Mouse (Mus musculus) liver, embryonic 14.5 days (tissue): Measurements from ENCODE around the gene Ptk7. TPM values are rescaled to one million over a fixed set of nuclear protein-coding genes. Genes with fewer than 3 reads are reported as not detected.

Experiments used
- ATAC-seq: fragments of 200-750 bp; cut with Nextera tagmentation; 2 replicates; pipeline ENCODE4 v1.8.0; 2017; ENCODE audit warnings: moderate number of reproducible peaks, mild to moderate bottlenecking, moderate library complexity; ENCODE audit not compliant: insufficient read depth
- DNase-seq, 3 experiments: peaks; one replicate each; pipeline ENCODE4 v3.0.0-alpha.2; 2012 to 2013; ENCODE audit warnings: low read depth in 3 of 3, low spot score in 3 of 3
- H3K27ac ChIP-seq: fragments of 300-500 bp; sonication (generic); 2 replicates; pipeline ENCODE4 v1.5.1; 2014; ENCODE audit warnings: moderate library complexity, mild to moderate bottlenecking, control low read depth, inconsistent platforms
- H3K27me3 ChIP-seq: fragments of 300-500 bp; sonication (generic); 2 replicates; pipeline ENCODE4 v1.6.1; 2014; ENCODE audit warnings: mild to moderate bottlenecking, low read length, moderate library complexity; ENCODE audit not compliant: control insufficient read depth, insufficient read depth
- H3K36me3 ChIP-seq: fragments of 300-500 bp; sonication (generic); replicated peaks from 2 replicates; pipeline ENCODE4 v1.6.1; 2014; ENCODE audit warnings: low read depth; ENCODE audit not compliant: control insufficient read depth, insufficient read depth
- H3K4me1 ChIP-seq, 2 experiments: fragments of 200-500 bp in 1 of 2; fragments of 300-500 bp in 1 of 2; sonication (generic) in 1 of 2; replicated peaks; 2 replicates each; pipeline ENCODE4 v1.6.1; 2012 to 2014; ENCODE audit warnings: antibody characterized with exemption in 1 of 2, inconsistent platforms in 1 of 2, low read length in 1 of 2; ENCODE audit not compliant: control insufficient read depth in 2 of 2, insufficient read depth in 2 of 2
- H3K4me2 ChIP-seq: fragments of 300-500 bp; sonication (generic); 2 replicates; pipeline ENCODE4 v1.6.1; 2014; ENCODE audit warnings: low read depth, mild to moderate bottlenecking, control low read depth, moderate library complexity
- H3K4me3 ChIP-seq, 2 experiments: fragments of 200-500 bp in 1 of 2; fragments of 300-500 bp in 1 of 2; sonication (generic) in 1 of 2; 2 replicates each; pipeline ENCODE4 v1.5.1; 2012 to 2014; ENCODE audit warnings: low read depth in 2 of 2, low read length in 2 of 2, mild to moderate bottlenecking in 2 of 2, control low read depth in 1 of 2, inconsistent platforms in 1 of 2, moderate library complexity in 1 of 2; ENCODE audit not compliant: insufficient read depth in 1 of 2
- H3K9ac ChIP-seq: fragments of 300-500 bp; sonication (generic); replicated peaks from 2 replicates; pipeline ENCODE4 v1.6.1; 2014; ENCODE audit warnings: mild to moderate bottlenecking, control low read depth, moderate library complexity
- H3K9me3 ChIP-seq: fragments of 300-500 bp; sonication (generic); 2 replicates; pipeline ENCODE4 v1.6.1; 2016; ENCODE audit warnings: low read length, mixed read lengths; ENCODE audit not compliant: control insufficient read depth
- CTCF ChIP-seq: IDR thresholded peaks from 2 replicates; pipeline ENCODE4 v1.5.1; 2016; ENCODE audit warnings: antibody characterized with exemption, low read depth, control low read depth
- EP300 ChIP-seq: IDR thresholded peaks from 2 replicates; pipeline ENCODE4 v1.6.1; 2016; ENCODE audit warnings: antibody characterized with exemption, low read depth
- WGBS: fragments of 180-500 bp; shearing (Covaris S2); extraction: QIAGEN DNeasy Blood & Tissue Kit; methylation state at CpG from one replicate; pipeline ENCODE4 v1.1.7; 2014; ENCODE audit not compliant: insufficient replicate concordance; 5-methylcytosine and 5-hydroxymethylcytosine counted together
- polyA plus RNA-seq, 2 experiments: library from polyadenylated mRNA; depleted of rRNA in 1 of 2; stranded (reverse) in 1 of 2; unstranded in 1 of 2; fragments of >200 nt; fragmentation: Nextera tagmentation in 1 of 2; extraction: Ambion mirVana in 1 of 2; gene quantifications; 2 replicates each; pipeline versions ENCODE4 v1.2.1 to v1.2.3; 2012 to 2014

Gene Ptk7
- polyA plus RNA-seq, 2 experiments: 3.0 to 3.6 TPM

DNA sequence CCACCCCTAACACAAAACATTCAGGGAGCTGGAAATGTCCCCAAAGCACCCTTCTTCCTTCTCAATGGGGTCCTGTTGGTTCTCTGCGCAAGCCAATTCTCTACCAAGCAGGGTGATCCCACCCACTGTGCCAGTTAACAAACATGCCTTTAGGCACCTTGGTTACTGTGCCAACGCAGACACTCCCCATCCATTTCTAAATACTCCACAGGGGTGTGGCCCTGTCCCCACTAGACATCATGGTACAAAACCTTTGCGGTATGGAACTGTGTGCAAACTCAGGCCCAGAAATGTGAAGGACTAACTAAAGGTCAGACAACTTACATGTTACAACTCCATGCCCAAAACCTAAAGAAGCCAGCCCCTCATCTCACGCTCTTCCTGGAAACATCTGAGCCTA lies 36.2 kb downstream of the Ptk7 start:
- no peak for ATAC-seq
- H3K4me1 ChIP-seq: peaks cover 0 to 5% of the 10 kb centered on the region in 2 experiments; a peak in 2 of 4 replicates
- no peaks in the 10 kb centered on the region for H3K27me3 ChIP-seq
- TF ChIP-seq EP300 (no peak), CTCF (no peak)
- WGBS: 72% methylated on average over 4 of the region's 4 CpGs
- H3K4me2 ChIP-seq: no peak overlapping the region
- no peaks in the 10 kb centered on the region for H3K9me3 ChIP-seq
- H3K36me3 ChIP-seq: no peaks in the 10 kb centered on the region
- no peak for DNase-seq
- H3K4me3 ChIP-seq: no peak overlapping the region
- H3K9ac ChIP-seq: no peak overlapping the region
- H3K27ac ChIP-seq: no peak overlapping the region

- no peaks in the 10 kb centered on the region for H3K9me3 ChIP-seq
- TF ChIP-seq CTCF (no peak), EP300 (no peak)
- 77% methylated on average over 19 of the region's 19 CpGs for WGBS
- no peaks in the 10 kb centered on the region for H3K27me3 ChIP-seq
- DNase-seq (no peak), ATAC-seq (no peak)
- no peak overlapping the region for H3K9ac ChIP-seq
- H3K27ac ChIP-seq: no peak overlapping the region
- H3K4me1 ChIP-seq: peaks cover 0 to 5% of the 10 kb centered on the region in 2 experiments; a peak in 2 of 4 replicates
- no peak overlapping the region for H3K4me3 ChIP-seq
- no peaks in the 10 kb centered on the region for H3K36me3 ChIP-seq
- no peak overlapping the region for H3K4me2 ChIP-seq
Observed at GRCm38 (mm10) chr17:46591406-46591805, 37.9 kb downstream of the Ptk7 start.

DNA sequence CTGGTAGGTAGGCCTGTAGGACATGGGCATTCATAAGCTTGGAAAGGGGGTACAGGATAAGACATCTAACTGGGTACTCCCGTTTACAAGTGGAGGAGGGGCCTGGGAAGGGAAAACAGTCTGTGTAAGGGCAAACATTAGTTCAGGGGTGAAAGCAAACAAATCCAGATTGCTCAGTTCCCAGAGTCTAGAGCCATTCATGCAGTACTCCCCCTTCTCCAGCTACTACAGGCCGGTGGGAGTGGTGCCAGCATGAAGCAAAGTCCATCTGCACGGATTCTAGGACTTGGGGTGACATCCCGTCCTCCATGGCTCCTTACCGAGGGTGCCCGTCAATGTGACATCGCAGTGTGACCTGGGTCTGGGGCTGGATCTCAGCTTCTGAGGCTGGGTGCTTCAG lies 38.9 kb downstream of the Ptk7 start:
- Histone ChIP-seq H3K36me3 (no peaks in the 10 kb centered on the region), H3K4me1 (peaks cover 0 to 5% of the 10 kb centered on the region in 2 experiments; a peak in 2 of 4 replicates), H3K27ac (no peak overlapping the region), H3K9ac (no peak overlapping the region), H3K4me3 (no peak overlapping the region), H3K4me2 (peak overlapping the region; percentile 26; the same call in 1 of the 2 replicates), H3K27me3 (no peaks in the 10 kb centered on the region), H3K9me3 (no peaks in the 10 kb centered on the region)
- 62% methylated on average over 7 of the region's 7 CpGs for WGBS
- TF ChIP-seq EP300 (no peak), CTCF (no peak)
- peak; percentile 65 for ATAC-seq
- DNase-seq: peak; percentile 15 to 25 (median 17)

DNA sequence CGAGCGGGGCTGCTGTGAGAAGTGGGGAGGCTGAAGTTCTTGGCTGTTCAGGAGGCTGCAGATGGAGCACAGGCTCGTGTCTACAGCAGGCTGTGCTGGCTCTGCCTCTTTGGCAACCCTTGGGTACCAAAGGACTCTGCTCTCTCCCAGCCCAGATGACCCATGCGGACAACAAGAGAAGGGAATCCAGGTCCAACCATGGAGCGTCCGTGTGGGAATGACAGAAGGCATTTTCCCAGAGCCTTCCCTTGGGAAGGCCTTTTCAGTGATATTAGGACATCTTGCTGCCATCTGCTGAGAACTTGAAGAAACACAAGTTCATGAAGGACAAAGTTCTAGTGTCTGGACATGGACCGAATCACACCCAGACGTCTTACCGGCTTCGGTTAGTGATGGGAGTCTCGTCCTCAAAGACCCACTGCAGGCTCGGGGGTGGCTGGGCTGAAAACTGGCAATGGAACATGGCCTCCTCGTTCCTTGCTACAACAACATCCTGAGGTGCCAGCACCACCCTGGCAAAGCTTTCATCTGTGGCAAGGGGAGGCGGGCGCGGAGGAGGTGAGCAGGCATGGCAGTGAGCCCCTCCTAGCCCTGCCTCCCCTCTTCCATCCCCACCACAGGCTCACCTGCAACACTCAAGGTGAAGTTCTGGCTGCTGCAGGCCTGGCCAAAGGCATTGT lies 39.5 kb downstream of the Ptk7 start:
- no peak for TF ChIP-seq EP300
- Histone ChIP-seq H3K4me2 (peak overlapping the region; percentile 26; the same call in 1 of the 2 replicates), H3K36me3 (no peaks in the 10 kb centered on the region), H3K4me3 (no peak overlapping the region), H3K9ac (no peak overlapping the region), H3K9me3 (no peaks in the 10 kb centered on the region), H3K4me1 (peaks cover 0 to 5% of the 10 kb centered on the region in 2 experiments; a peak in 2 of 4 replicates), H3K27ac (no peak overlapping the region), H3K27me3 (no peaks in the 10 kb centered on the region)
- DNase-seq (no peak), ATAC-seq (no peak)
- WGBS: 75% methylated on average over 16 of the region's 16 CpGs

GRCm38 (mm10) chr17:46588913-46589312 lies 40.4 kb downstream of the Ptk7 start:
- ATAC-seq: no peak
- DNase-seq: no peak
- Histone ChIP-seq H3K9ac (no peak overlapping the region), H3K27ac (no peak overlapping the region), H3K4me2 (no peak overlapping the region), H3K27me3 (no peaks in the 10 kb centered on the region), H3K9me3 (no peaks in the 10 kb centered on the region), H3K36me3 (no peaks in the 10 kb centered on the region), H3K4me1 (peaks cover 0 to 5% of the 10 kb centered on the region in 2 experiments; a peak in 2 of 4 replicates), H3K4me3 (no peak overlapping the region)
- TF ChIP-seq EP300: no peak
- TF ChIP-seq CTCF: no peak
- WGBS: 58% methylated on average over 6 of the region's 6 CpGs
